Mouse (Mus musculus) liver, adult 2 months (tissue): ENCODE results near the gene Mark2.

ENCODE experiments used
- CTCF ChIP-seq: fragments of 200-500 bp; IDR thresholded peaks from 2 replicates; pipeline ENCODE4 v1.5.1; 2011; ENCODE audit warnings: low read depth, low read length, control low read depth
- POLR2A ChIP-seq: fragments of 200-500 bp; IDR thresholded peaks from 2 replicates; pipeline ENCODE4 v1.6.1; 2011; ENCODE audit warnings: low read length, control low read depth; ENCODE audit not compliant: insufficient read depth; ENCODE audit errors: extremely low read depth

DNA sequence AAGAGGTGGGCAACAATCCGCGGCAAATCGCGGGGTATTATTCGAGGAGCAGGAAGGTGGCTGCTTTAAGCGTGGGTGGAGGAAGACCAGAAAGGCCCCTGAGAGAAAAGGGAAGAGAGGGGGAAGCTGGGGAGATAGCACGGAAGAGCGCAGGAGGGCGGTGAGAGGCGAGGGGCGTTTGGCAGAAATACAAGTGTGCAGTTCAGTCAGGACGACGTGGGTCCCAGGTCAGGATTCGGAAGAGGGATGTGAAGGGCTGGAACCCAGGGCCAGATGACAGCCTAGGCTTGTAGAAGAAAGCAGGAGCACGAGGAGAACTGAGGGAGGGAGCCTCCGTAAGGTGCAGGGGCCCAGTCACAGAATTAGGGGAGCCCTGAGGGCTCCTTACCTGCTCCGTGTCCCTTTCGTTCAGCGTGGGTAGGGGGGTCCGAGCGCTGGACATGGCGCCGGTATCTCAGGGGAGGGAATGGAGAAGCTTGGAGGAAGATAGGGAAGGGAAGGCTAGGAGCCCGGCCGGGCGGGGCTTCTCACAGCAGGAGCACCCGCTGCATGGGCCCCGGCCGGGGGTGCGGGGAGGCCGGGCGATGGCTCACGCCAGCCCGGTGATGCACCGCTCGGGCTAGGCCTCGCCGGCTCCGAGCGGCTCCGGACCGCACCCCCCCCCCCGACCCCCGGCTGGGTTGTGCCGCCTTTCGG is 732 bp downstream of the Mark2 start:
- no peak for TF ChIP-seq CTCF
- no peak for TF ChIP-seq POLR2A
